In genomic region chr12:38788621-38789020, GRCm38 (mm10) we compare ENCODE assay signal across 9 mouse cellular contexts. TPM values are rescaled to one million over a fixed set of nuclear protein-coding genes. Genes with fewer than 3 reads are reported as not detected.
DNase-seq lines count a peak whose midpoint lies in the region; ATAC-seq lines count a peak whose summit lies in the region.
"Had no signal": no experiment of that assay in that cellular context is flagged by ENCODE, and none has a peak within 500 bp of the region (broad histone marks: within the 10 kb centered on the region; RNA-seq: fewer than 3 reads in every experiment).

No protein-coding gene starts in this region.

- H3K27me3 ChIP-seq in limb, embryonic 11.5 days (ENCODE audit: control insufficient read depth, insufficient read depth, low read length): no peaks in the 10 kb centered on the region
- no peaks in the 10 kb centered on the region for H3K27me3 ChIP-seq in limb, embryonic 10.5 days (ENCODE audit: low read depth, poor library complexity, severe bottlenecking)
- no peaks in the 10 kb centered on the region for H3K27me3 ChIP-seq in embryonic facial prominence, embryonic 12.5 days
- no peaks in the 10 kb centered on the region for H3K27me3 ChIP-seq in heart, embryonic 16.5 days (ENCODE audit: control insufficient read depth, insufficient read depth, low read length)
- H3K27me3 ChIP-seq: midbrain, embryonic 12.5 days had no signal

- no peak overlapping the region for H3K4me2 ChIP-seq in limb, embryonic 11.5 days (ENCODE audit: low read depth, severe bottlenecking)
- 0 out of 2 replicates have a peak overlapping the region, but pooled peaks have one; percentile 11 for H3K4me2 ChIP-seq in embryonic facial prominence, embryonic 12.5 days (replicated peaks)
- H3K4me2 ChIP-seq in heart, embryonic 16.5 days (ENCODE audit: low read depth, low read length): peak overlapping the region; percentile 38; the same call in 1 of the 2 replicates
- H3K4me2 ChIP-seq: midbrain, embryonic 12.5 days had no signal

- H3K4me3 ChIP-seq in limb, embryonic 11.5 days (ENCODE audit: low read depth, low read length): no peak overlapping the region
- H3K4me3 ChIP-seq in limb, embryonic 10.5 days: no peak overlapping the region
- no peak overlapping the region for H3K4me3 ChIP-seq in embryonic facial prominence, embryonic 12.5 days
- no peak overlapping the region for H3K4me3 ChIP-seq in heart, embryonic 16.5 days (ENCODE audit: low read length)
- H3K4me3 ChIP-seq: midbrain, embryonic 12.5 days had no signal

- no peak for ATAC-seq in limb, embryonic 11.5 days (ENCODE audit: insufficient number of reproducible peaks, low FRiP score, low TSS enrichment, low read depth)
- ATAC-seq in embryonic facial prominence, embryonic 12.5 days (ENCODE audit: insufficient number of reproducible peaks, insufficient read depth, low FRiP score, low TSS enrichment): no peak
- peak; percentile 81; the same call in 1 of the 2 replicates for ATAC-seq in heart, embryonic 16.5 days (replicated peaks; ENCODE audit: extremely low read depth, insufficient read depth, low FRiP score)
- ATAC-seq in activated CD4-positive, CD25-positive, alpha-beta regulatory T cell, adult 4 months: no peak

- 39% methylated on average over 6 of the region's 6 CpGs for WGBS in limb, embryonic 11.5 days
- WGBS in limb, embryonic 10.5 days: 58% methylated on average over 6 of the region's 6 CpGs
- 15% methylated on average over 6 of the region's 6 CpGs for WGBS in embryonic facial prominence, embryonic 12.5 days
- 43% methylated on average over 6 of the region's 6 CpGs for WGBS in heart, embryonic 16.5 days

- peak; percentile 30 for DNase-seq in limb, embryonic 11.5 days (ENCODE audit: low spot score)
- DNase-seq in limb, embryonic 10.5 days (ENCODE audit: low spot score): no peak
- DNase-seq in R1 (ENCODE audit: low read depth, low spot score): peak; percentile 53
- peak; percentile 62 for DNase-seq in kidney, postnatal 14 days
- DNase-seq in skeletal muscle tissue, adult 2 months (ENCODE audit: low read depth, low spot score): peak; percentile 68

- no peak overlapping the region for H3K27ac ChIP-seq in limb, embryonic 11.5 days (replicated peaks; ENCODE audit: low read depth, low read length)
- no peak overlapping the region for H3K27ac ChIP-seq in limb, embryonic 10.5 days
- H3K27ac ChIP-seq in embryonic facial prominence, embryonic 12.5 days: no peak overlapping the region
- H3K27ac ChIP-seq in heart, embryonic 16.5 days (ENCODE audit: low read length): peak overlapping the region; percentile 55
- H3K27ac ChIP-seq: midbrain, embryonic 12.5 days had no signal

- peaks cover 3% of the 10 kb centered on the region; the same call in 1 of the 2 replicates for H3K4me1 ChIP-seq in limb, embryonic 11.5 days (ENCODE audit: control insufficient read depth, insufficient read depth, low read length)
- peaks cover 18% of the 10 kb centered on the region for H3K4me1 ChIP-seq in limb, embryonic 10.5 days
- H3K4me1 ChIP-seq in embryonic facial prominence, embryonic 12.5 days: peaks cover 7% of the 10 kb centered on the region
- H3K4me1 ChIP-seq in heart, embryonic 16.5 days (ENCODE audit: control insufficient read depth, insufficient read depth, low read length): peaks cover 7% of the 10 kb centered on the region

- H3K36me3 ChIP-seq in limb, embryonic 11.5 days (ENCODE audit: control insufficient read depth, insufficient read depth, low read length): no peaks in the 10 kb centered on the region
- H3K36me3 ChIP-seq in limb, embryonic 10.5 days: no peaks in the 10 kb centered on the region
- no peaks in the 10 kb centered on the region for H3K36me3 ChIP-seq in embryonic facial prominence, embryonic 12.5 days
- no peaks in the 10 kb centered on the region for H3K36me3 ChIP-seq in heart, embryonic 16.5 days (ENCODE audit: control insufficient read depth, insufficient read depth)
- H3K36me3 ChIP-seq: midbrain, embryonic 12.5 days had no signal

- no peak overlapping the region for H3K9ac ChIP-seq in limb, embryonic 11.5 days (ENCODE audit: low read length)
- H3K9ac ChIP-seq in embryonic facial prominence, embryonic 12.5 days: no peak overlapping the region
- no peak overlapping the region for H3K9ac ChIP-seq in heart, embryonic 16.5 days (ENCODE audit: low read length)
- H3K9ac ChIP-seq: midbrain, embryonic 12.5 days had no signal

- H3K9me3 ChIP-seq in limb, embryonic 11.5 days (ENCODE audit: control insufficient read depth, low read length): no peaks in the 10 kb centered on the region
- H3K9me3 ChIP-seq in limb, embryonic 10.5 days (replicated peaks): no peaks in the 10 kb centered on the region
- H3K9me3 ChIP-seq in embryonic facial prominence, embryonic 12.5 days: no peaks in the 10 kb centered on the region
- H3K9me3 ChIP-seq in heart, embryonic 16.5 days (replicated peaks; ENCODE audit: control insufficient read depth, low read length): no peaks in the 10 kb centered on the region
- H3K9me3 ChIP-seq: midbrain, embryonic 12.5 days had no signal

RNA-seq across cellular contexts. Expression of gene Etv1, which starts 9.4 kb away (rescaled TPM):
- polyA plus RNA-seq in limb, embryonic 11.5 days (2014; fragmentation: Nextera tagmentation; extraction: Ambion mirVana): 13.3 and 15.6 TPM in 2 replicates
- polyA plus RNA-seq in limb, embryonic 10.5 days (2016; fragmentation: Nextera tagmentation; extraction: Ambion mirVana): 7.8 and 11.1 TPM in 2 replicates
- 22.8 and 23.2 TPM in 2 replicates for polyA plus RNA-seq in embryonic facial prominence, embryonic 12.5 days (2016; fragmentation: Nextera tagmentation; extraction: Ambion mirVana)
- 29.0 and 31.7 TPM in 2 replicates for polyA plus RNA-seq in heart, embryonic 16.5 days (2015; fragmentation: Nextera tagmentation; extraction: Ambion mirVana)
- polyA plus RNA-seq in activated CD4-positive, CD25-positive, alpha-beta regulatory T cell, adult 4 months (2017; shearing (Covaris generic)): under 1 TPM; 0.19 to 0.33 TPM
